Mouse (Mus musculus): ENCODE data around the gene Tnr. TPM values are rescaled to one million over a fixed set of nuclear protein-coding genes. Genes with fewer than 3 reads are reported as not detected.

The Tnr gene
- polyA plus RNA-seq, 1 experiment from 2014 or later, result 0.49 TPM

DNA sequence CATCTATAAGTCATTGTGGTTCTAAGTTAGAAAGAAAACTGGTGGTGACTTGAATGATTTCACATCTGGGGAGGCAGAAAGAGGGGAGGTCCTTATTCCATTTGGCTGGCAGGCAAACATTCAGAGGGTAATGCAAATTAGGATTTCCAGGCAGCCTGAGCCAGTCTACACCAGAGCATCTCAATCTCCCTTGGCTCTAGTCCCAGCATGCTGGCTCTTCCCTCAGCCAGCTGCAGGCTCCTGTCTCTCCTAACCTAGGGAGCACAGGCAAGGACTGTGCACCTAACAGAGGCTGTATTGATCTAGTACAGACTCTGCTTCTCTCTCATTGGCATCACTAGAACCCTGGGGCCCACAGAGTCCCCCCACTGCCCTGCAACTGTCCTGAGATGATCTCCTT lies 237.4 kb downstream of the Tnr start:
- H3K27ac ChIP-seq (ENCODE audit: low read depth, low read length), result no peak overlapping the region
- no peak overlapping the region for H3K4me3 ChIP-seq (ENCODE audit: low read depth, low read length)
- no peaks in the 10 kb centered on the region for H3K36me3 ChIP-seq (ENCODE audit: control insufficient read depth, insufficient read depth, low read length)
- no peak for ATAC-seq (ENCODE audit: low FRiP score)
- DNase-seq (ENCODE audit: low spot score), result no peak
- H3K4me2 ChIP-seq (replicated peaks; ENCODE audit: low read depth, low read length), result no peak overlapping the region
- no peaks in the 10 kb centered on the region for H3K9me3 ChIP-seq (ENCODE audit: control insufficient read depth, low read length)
- no peaks in the 10 kb centered on the region for H3K4me1 ChIP-seq (replicated peaks; ENCODE audit: control insufficient read depth, insufficient read depth, low read length)
- H3K9ac ChIP-seq (ENCODE audit: low read depth, low read length), result no peak overlapping the region
- no peaks in the 10 kb centered on the region for H3K27me3 ChIP-seq (ENCODE audit: control insufficient read depth, insufficient read depth, low read length)

GRCm38 (mm10) chr1:159763901-159764300 lies 240.3 kb downstream of the Tnr start:
- no peaks in the 10 kb centered on the region for H3K27me3 ChIP-seq (ENCODE audit: control insufficient read depth, insufficient read depth, low read length)
- H3K4me3 ChIP-seq (ENCODE audit: low read depth, low read length), result no peak overlapping the region
- H3K9ac ChIP-seq (ENCODE audit: low read depth, low read length), result no peak overlapping the region
- no peak for ATAC-seq (ENCODE audit: low FRiP score)
- H3K36me3 ChIP-seq (ENCODE audit: control insufficient read depth, insufficient read depth, low read length), result no peaks in the 10 kb centered on the region
- 84% methylated on average over 2 of the region's 2 CpGs for WGBS
- DNase-seq (ENCODE audit: low spot score), result no peak
- no peaks in the 10 kb centered on the region for H3K9me3 ChIP-seq (ENCODE audit: control insufficient read depth, low read length)
- no peak overlapping the region for H3K27ac ChIP-seq (ENCODE audit: low read depth, low read length)
- no peak overlapping the region for H3K4me2 ChIP-seq (replicated peaks; ENCODE audit: low read depth, low read length)
- H3K4me1 ChIP-seq (replicated peaks; ENCODE audit: control insufficient read depth, insufficient read depth, low read length), result no peaks in the 10 kb centered on the region

DNA sequence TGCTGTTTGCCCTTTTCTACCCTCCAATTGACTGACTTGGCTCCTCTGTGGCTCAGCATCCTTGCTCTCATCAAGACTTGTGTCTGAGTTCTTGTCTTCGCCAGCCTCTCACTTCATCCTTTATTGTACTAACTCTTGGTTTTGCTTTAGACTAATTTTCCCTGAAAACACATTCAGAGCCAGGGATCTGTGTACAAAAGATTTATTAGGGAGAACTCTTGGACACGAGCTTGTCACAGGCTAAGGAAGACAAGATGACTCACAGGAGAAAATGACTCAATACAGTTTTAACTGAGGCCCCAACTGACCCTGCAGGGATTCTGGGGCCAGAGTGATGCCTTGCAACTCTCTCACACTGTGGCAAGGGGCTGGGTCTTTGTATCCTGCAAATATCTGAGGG lies 241.3 kb downstream of the Tnr start:
- Histone ChIP-seq H3K4me2 (replicated peaks; ENCODE audit: low read depth, low read length) (no peak overlapping the region), H3K27me3 (ENCODE audit: control insufficient read depth, insufficient read depth, low read length) (no peaks in the 10 kb centered on the region), H3K36me3 (ENCODE audit: control insufficient read depth, insufficient read depth, low read length) (no peaks in the 10 kb centered on the region), H3K4me3 (ENCODE audit: low read depth, low read length) (no peak overlapping the region), H3K9ac (ENCODE audit: low read depth, low read length) (no peak overlapping the region), H3K4me1 (replicated peaks; ENCODE audit: control insufficient read depth, insufficient read depth, low read length) (no peaks in the 10 kb centered on the region), H3K27ac (ENCODE audit: low read depth, low read length) (no peak overlapping the region), H3K9me3 (ENCODE audit: control insufficient read depth, low read length) (no peaks in the 10 kb centered on the region)
- 79% methylated on average over 2 of the region's 2 CpGs for WGBS
- no peak for ATAC-seq (ENCODE audit: low FRiP score)
- DNase-seq (ENCODE audit: low spot score), result no peak

DNA sequence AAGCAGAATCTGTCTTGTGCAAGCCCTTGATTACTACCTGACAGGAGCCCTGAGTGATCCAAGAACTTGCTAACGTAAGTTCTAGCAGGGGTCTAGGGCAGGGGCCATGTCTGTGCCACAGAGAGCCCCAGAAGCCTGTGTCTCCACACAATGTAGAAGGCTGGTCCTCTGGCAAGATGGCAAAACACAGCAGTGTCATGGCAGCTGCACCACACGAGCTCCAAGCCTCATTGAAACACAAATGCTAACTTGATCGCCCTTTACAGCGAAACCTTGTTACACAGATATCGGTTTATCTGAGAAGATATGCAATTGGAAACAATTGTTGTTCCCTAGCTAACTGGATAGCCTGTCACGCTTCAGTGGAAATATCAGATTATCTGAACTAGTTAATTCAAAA lies 246.4 kb downstream of the Tnr start:
- no peaks in the 10 kb centered on the region for H3K27me3 ChIP-seq (ENCODE audit: control insufficient read depth, insufficient read depth, low read length)
- 78% methylated on average over 6 of the region's 6 CpGs for WGBS
- no peak overlapping the region for H3K4me3 ChIP-seq (ENCODE audit: low read depth, low read length)
- DNase-seq (ENCODE audit: low spot score), result no peak
- no peak overlapping the region for H3K27ac ChIP-seq (ENCODE audit: low read depth, low read length)
- no peak overlapping the region for H3K4me2 ChIP-seq (replicated peaks; ENCODE audit: low read depth, low read length)
- H3K9ac ChIP-seq (ENCODE audit: low read depth, low read length), result no peak overlapping the region
- H3K9me3 ChIP-seq (ENCODE audit: control insufficient read depth, low read length), result no peaks in the 10 kb centered on the region
- no peaks in the 10 kb centered on the region for H3K36me3 ChIP-seq (ENCODE audit: control insufficient read depth, insufficient read depth, low read length)
- ATAC-seq (ENCODE audit: low FRiP score), result peak; percentile 25; the same call in 1 of the 2 replicates
- no peaks in the 10 kb centered on the region for H3K4me1 ChIP-seq (replicated peaks; ENCODE audit: control insufficient read depth, insufficient read depth, low read length)

- no peaks in the 10 kb centered on the region for H3K9me3 ChIP-seq (ENCODE audit: control insufficient read depth, low read length)
- no peak overlapping the region for H3K4me2 ChIP-seq (replicated peaks; ENCODE audit: low read depth, low read length)
- no peaks in the 10 kb centered on the region for H3K36me3 ChIP-seq (ENCODE audit: control insufficient read depth, insufficient read depth, low read length)
- H3K27me3 ChIP-seq (ENCODE audit: control insufficient read depth, insufficient read depth, low read length), result no peaks in the 10 kb centered on the region
- DNase-seq (ENCODE audit: low spot score) (no peak), ATAC-seq (ENCODE audit: low FRiP score) (no peak)
- no peak overlapping the region for H3K4me3 ChIP-seq (ENCODE audit: low read depth, low read length)
- H3K9ac ChIP-seq (ENCODE audit: low read depth, low read length), result no peak overlapping the region
- WGBS, result 75% methylated on average over 12 of the region's 12 CpGs
- H3K4me1 ChIP-seq (replicated peaks; ENCODE audit: control insufficient read depth, insufficient read depth, low read length), result no peaks in the 10 kb centered on the region
- H3K27ac ChIP-seq (ENCODE audit: low read depth, low read length), result no peak overlapping the region
Measured at GRCm38 (mm10) chr1:159773671-159774070, 250.1 kb downstream of the Tnr start.

- Histone ChIP-seq H3K27ac (ENCODE audit: low read depth, low read length) (no peak overlapping the region), H3K4me2 (replicated peaks; ENCODE audit: low read depth, low read length) (no peak overlapping the region), H3K4me3 (ENCODE audit: low read depth, low read length) (no peak overlapping the region), H3K9me3 (ENCODE audit: control insufficient read depth, low read length) (no peaks in the 10 kb centered on the region), H3K9ac (ENCODE audit: low read depth, low read length) (no peak overlapping the region), H3K36me3 (ENCODE audit: control insufficient read depth, insufficient read depth, low read length) (no peaks in the 10 kb centered on the region), H3K4me1 (replicated peaks; ENCODE audit: control insufficient read depth, insufficient read depth, low read length) (no peaks in the 10 kb centered on the region), H3K27me3 (ENCODE audit: control insufficient read depth, insufficient read depth, low read length) (no peaks in the 10 kb centered on the region)
- 63% methylated on average over 3 of the region's 3 CpGs for WGBS
- ATAC-seq (ENCODE audit: low FRiP score) (no peak), DNase-seq (ENCODE audit: low spot score) (peak; percentile 10)
Measured at GRCm38 (mm10) chr1:159775168-159775567, 251.6 kb downstream of the Tnr start.

DNA sequence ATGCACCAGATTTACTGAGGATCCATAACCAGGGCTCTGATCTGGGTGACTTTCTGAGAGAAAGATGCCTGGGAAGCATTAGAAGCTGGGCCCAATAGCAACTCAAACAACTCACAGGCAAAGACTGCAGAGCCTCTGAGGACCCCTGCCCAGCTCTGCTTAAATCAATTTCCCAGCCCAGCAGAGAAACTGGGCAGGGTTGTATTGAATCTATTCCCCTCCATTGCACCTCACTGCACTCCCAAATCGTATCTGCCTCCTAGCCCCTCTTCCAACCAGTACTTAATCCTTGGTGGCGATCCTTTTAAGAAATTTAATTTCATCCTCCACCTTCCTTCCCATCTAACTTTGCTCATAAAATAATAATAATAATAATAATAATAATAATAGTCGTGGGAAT lies 253.5 kb downstream of the Tnr start:
- Histone ChIP-seq H3K4me1 (replicated peaks; ENCODE audit: control insufficient read depth, insufficient read depth, low read length) (no peaks in the 10 kb centered on the region), H3K27ac (ENCODE audit: low read depth, low read length) (no peak overlapping the region), H3K9ac (ENCODE audit: low read depth, low read length) (no peak overlapping the region), H3K4me2 (replicated peaks; ENCODE audit: low read depth, low read length) (no peak overlapping the region), H3K4me3 (ENCODE audit: low read depth, low read length) (no peak overlapping the region), H3K36me3 (ENCODE audit: control insufficient read depth, insufficient read depth, low read length) (no peaks in the 10 kb centered on the region), H3K27me3 (ENCODE audit: control insufficient read depth, insufficient read depth, low read length) (no peaks in the 10 kb centered on the region), H3K9me3 (ENCODE audit: control insufficient read depth, low read length) (no peaks in the 10 kb centered on the region)
- no peak for ATAC-seq (ENCODE audit: low FRiP score)
- DNase-seq (ENCODE audit: low spot score), result no peak
- 68% methylated on average over 3 of the region's 3 CpGs for WGBS

GRCm38 (mm10) chr1:159779424-159779823 lies 255.9 kb downstream of the Tnr start:
- ATAC-seq (ENCODE audit: low FRiP score) (no peak), DNase-seq (ENCODE audit: low spot score) (no peak)
- no peaks in the 10 kb centered on the region for H3K36me3 ChIP-seq (ENCODE audit: control insufficient read depth, insufficient read depth, low read length)
- no peak overlapping the region for H3K4me3 ChIP-seq (ENCODE audit: low read depth, low read length)
- WGBS, result 89% methylated on average over 3 of the region's 3 CpGs
- no peak overlapping the region for H3K4me2 ChIP-seq (replicated peaks; ENCODE audit: low read depth, low read length)
- no peak overlapping the region for H3K9ac ChIP-seq (ENCODE audit: low read depth, low read length)
- no peak overlapping the region for H3K27ac ChIP-seq (ENCODE audit: low read depth, low read length)
- H3K9me3 ChIP-seq (ENCODE audit: control insufficient read depth, low read length), result no peaks in the 10 kb centered on the region
- no peaks in the 10 kb centered on the region for H3K27me3 ChIP-seq (ENCODE audit: control insufficient read depth, insufficient read depth, low read length)
- H3K4me1 ChIP-seq (replicated peaks; ENCODE audit: control insufficient read depth, insufficient read depth, low read length), result no peaks in the 10 kb centered on the region

DNA sequence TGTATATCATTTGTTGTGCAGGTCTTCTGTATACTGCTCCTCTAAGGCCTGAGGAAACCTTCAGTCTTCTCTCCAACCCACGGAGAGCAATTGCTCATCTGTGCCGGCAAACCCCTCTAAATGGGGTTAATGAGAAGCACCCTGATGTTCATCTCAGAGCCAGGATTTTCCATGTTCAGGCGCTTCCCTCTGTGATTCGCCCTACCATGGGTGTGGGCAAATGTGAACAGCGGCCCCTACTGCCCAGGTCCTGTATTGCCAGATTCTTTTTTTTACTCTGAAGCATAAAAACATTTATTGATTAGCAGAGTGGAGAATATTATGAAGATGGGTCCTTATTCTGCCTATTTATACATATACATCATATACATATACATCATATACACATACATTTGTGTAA lies 260.3 kb downstream of the Tnr start:
- DNase-seq (ENCODE audit: low spot score) (peak; percentile 53), ATAC-seq (ENCODE audit: low FRiP score) (peak; percentile 45; the same call in 1 of the 2 replicates)
- Histone ChIP-seq H3K36me3 (ENCODE audit: control insufficient read depth, insufficient read depth, low read length) (no peaks in the 10 kb centered on the region), H3K4me2 (replicated peaks; ENCODE audit: low read depth, low read length) (no peak overlapping the region), H3K27ac (ENCODE audit: low read depth, low read length) (no peak overlapping the region), H3K4me1 (replicated peaks; ENCODE audit: control insufficient read depth, insufficient read depth, low read length) (no peaks in the 10 kb centered on the region), H3K27me3 (ENCODE audit: control insufficient read depth, insufficient read depth, low read length) (no peaks in the 10 kb centered on the region), H3K9me3 (ENCODE audit: control insufficient read depth, low read length) (no peaks in the 10 kb centered on the region), H3K4me3 (ENCODE audit: low read depth, low read length) (no peak overlapping the region), H3K9ac (ENCODE audit: low read depth, low read length) (no peak overlapping the region)
- 24% methylated on average over 5 of the region's 5 CpGs for WGBS
